Mouse (Mus musculus) left cerebral cortex, postnatal 36 days (tissue): ENCODE results near the gene Pglyrp2. TPM values are rescaled to one million over a fixed set of nuclear protein-coding genes. Genes with fewer than 3 reads are reported as not detected.
A peak's percentile ranks its signal among the peaks of the same experiment; 100 is the strongest.

Experiments
- DNase-seq, 2 experiments: peaks; one replicate each; pipeline ENCODE4 v3.0.0; 2021 to 2022; ENCODE audit warnings: low spot score in 2 of 2, mixed read lengths in 1 of 2
- intact Hi-C: fragments of 180-260 bp; cut with DNase I; formaldehyde crosslinking; loops from one replicate; pipeline ENCODE4 v1.15.1; 2025
- microRNA-seq: library from miRNA; unstranded; fragments of <30 nt; microRNA quantifications from one replicate; pipeline ENCODE4 v1.2.0, GENCODE M21; 2022
- total RNA-seq, 2 experiments: library from RNA; stranded (reverse); gene quantifications; 2 replicates each; pipeline ENCODE4 v1.2.3; 2021

Gene Pglyrp2
- total RNA-seq, 2 experiments from 2014 or later = not detected

DNA sequence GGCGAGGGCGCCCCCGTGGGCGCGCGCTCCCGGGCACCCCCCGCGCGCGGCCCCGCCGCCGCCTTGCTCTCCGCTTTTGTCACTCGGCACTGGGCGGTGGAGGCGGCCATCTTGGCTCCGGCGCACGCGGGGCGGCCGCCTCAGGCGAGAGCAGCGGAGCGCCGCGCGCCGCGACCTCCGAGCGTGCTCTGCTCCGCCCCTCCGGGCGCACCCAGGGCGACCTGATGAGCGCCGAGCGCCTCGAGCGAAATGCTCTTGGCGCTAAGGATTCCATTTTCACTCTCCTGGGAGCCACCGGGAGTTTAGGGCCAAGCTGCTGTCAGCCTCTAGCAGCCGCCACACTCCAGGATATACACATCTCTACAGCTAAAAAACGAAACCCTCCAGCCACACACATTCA, 59.6 kb downstream of the Pglyrp2 start:
- intact Hi-C loops = no loop called here
- peak; percentile 86 to 91 for DNase-seq

- intact Hi-C loops = loop anchor here (2.0 kb wide), 1 partner anchor 19 kb away; no protein-coding TSS in a partner anchor
- DNase-seq = peak in 1 of 2 experiments; percentile 42
Measured at GRCm38 (mm10) chr17:32363821-32364301, 60.1 kb downstream of the Pglyrp2 start.

DNA sequence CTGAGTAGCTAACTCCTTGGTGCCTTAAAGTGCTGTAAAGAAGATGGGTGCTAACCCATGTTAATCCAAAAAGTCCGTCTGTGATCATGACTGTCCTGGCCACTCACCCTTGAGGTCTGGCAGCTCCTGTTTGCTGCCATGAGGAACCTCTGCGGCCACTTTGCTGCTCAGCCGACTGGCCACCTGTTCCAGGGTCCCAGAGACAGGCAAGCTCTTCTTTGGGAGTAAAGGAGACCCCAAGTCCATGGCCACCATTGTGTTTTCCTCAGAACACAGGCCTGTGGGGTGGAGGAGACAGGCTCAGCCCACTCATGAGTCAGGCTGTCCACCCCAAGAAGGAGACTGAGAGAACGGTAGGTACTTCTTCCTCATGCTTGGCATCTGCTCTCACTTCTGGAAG, 61.3 kb downstream of the Pglyrp2 start:
- intact Hi-C loops = loop anchor here (2.0 kb wide), 1 partner anchor 20 kb away; no protein-coding TSS in a partner anchor
- no peak for DNase-seq

Small RNA genes within 50 kb of the gene (microRNA-seq; reads per million reads assigned to microRNA genes)
- gene Gm22201 = not detected

Other genes with a start within 250 kb of the Pglyrp2 start
- under 1 TPM; 0.27 to 0.37 TPM for gene Ephx3, start 234.6 kb downstream of the Pglyrp2 start, total RNA-seq
- 100 to 1,000 TPM; 103 to 147 TPM for gene Brd4, start 139.4 kb downstream of the Pglyrp2 start, total RNA-seq
- 100 to 1,000 TPM in 1 of 2 experiments, 10 to 100 TPM in 1; 64.3 to 120 TPM for gene Akap8, start 102.9 kb downstream of the Pglyrp2 start, total RNA-seq
- gene Akap8l, start 73.6 kb downstream of the Pglyrp2 start, total RNA-seq = 100 to 1,000 TPM; 155 to 294 TPM
- 10 to 100 TPM; 52.3 to 53.2 TPM for gene Wiz, start 34.7 kb downstream of the Pglyrp2 start, total RNA-seq
- gene Rasal3, start 20.6 kb downstream of the Pglyrp2 start, total RNA-seq = 1 to 10 TPM; 2.6 to 3.4 TPM
- not detected for gene Cyp4f39, start 28.6 kb upstream of the Pglyrp2 start, total RNA-seq
- gene Cyp4f17, start 81.9 kb upstream of the Pglyrp2 start, total RNA-seq = 1 to 10 TPM; 3.0 to 4.4 TPM
- 1 to 10 TPM; 4.4 to 4.6 TPM for gene Cyp4f16, start 112.4 kb upstream of the Pglyrp2 start, total RNA-seq
- not detected for gene Cyp4f37, start 197.1 kb upstream of the Pglyrp2 start, total RNA-seq
- gene Cyp4f40, start 234.7 kb upstream of the Pglyrp2 start, total RNA-seq = not detected